Mouse (Mus musculus): Measurements from ENCODE around the gene Cdc42se2.

The Cdc42se2 gene

GRCm38 (mm10) chr11:54751502-54751901, 36.0 kb downstream of the Cdc42se2 start:
- DNase-seq, result no peak

- DNase-seq, result no peak
These were observed 38.6 kb downstream of the Cdc42se2 start for GRCm38 (mm10) chr11:54748891-54749290.

- DNase-seq, result no peak
These were observed 43.2 kb downstream of the Cdc42se2 start for GRCm38 (mm10) chr11:54744231-54744630.

- DNase-seq, result no peak
These were observed 46.1 kb downstream of the Cdc42se2 start for GRCm38 (mm10) chr11:54741330-54741729.

- DNase-seq, result no peak
These were observed 48.3 kb downstream of the Cdc42se2 start for GRCm38 (mm10) chr11:54739012-54739750.

GRCm38 (mm10) chr11:54736903-54737302, 50.6 kb downstream of the Cdc42se2 start:
- DNase-seq, result no peak

GRCm38 (mm10) chr11:54735114-54735513, 52.4 kb downstream of the Cdc42se2 start:
- DNase-seq, result no peak

- no peak for DNase-seq
These were observed 53.9 kb downstream of the Cdc42se2 start for GRCm38 (mm10) chr11:54733546-54733945.

- DNase-seq, result no peak
These were observed 56.1 kb downstream of the Cdc42se2 start for GRCm38 (mm10) chr11:54731367-54731766.

- no peak for DNase-seq
These were observed 56.5 kb downstream of the Cdc42se2 start for GRCm38 (mm10) chr11:54730931-54731330.

- DNase-seq, result no peak
These were observed 58.2 kb downstream of the Cdc42se2 start for GRCm38 (mm10) chr11:54729311-54729710.

- no peak for DNase-seq
These were observed 59.1 kb downstream of the Cdc42se2 start for GRCm38 (mm10) chr11:54728371-54728770.

- peak; percentile 55 for DNase-seq
These were observed 60.1 kb downstream of the Cdc42se2 start for GRCm38 (mm10) chr11:54727327-54727901.

- DNase-seq, result no peak
These were observed 60.9 kb downstream of the Cdc42se2 start for GRCm38 (mm10) chr11:54726571-54727062.

- DNase-seq, result peak; percentile 35
These were observed 63.0 kb downstream of the Cdc42se2 start for GRCm38 (mm10) chr11:54724353-54725034.

GRCm38 (mm10) chr11:54722057-54722456, 65.4 kb downstream of the Cdc42se2 start:
- no peak for DNase-seq

- DNase-seq, result no peak
These were observed 68.9 kb downstream of the Cdc42se2 start for GRCm38 (mm10) chr11:54718601-54719000.

GRCm38 (mm10) chr11:54717893-54718292, 69.6 kb downstream of the Cdc42se2 start:
- DNase-seq, result no peak

GRCm38 (mm10) chr11:54712849-54713248, 74.6 kb downstream of the Cdc42se2 start:
- no peak for DNase-seq

GRCm38 (mm10) chr11:54710512-54711293, 76.8 kb downstream of the Cdc42se2 start:
- DNase-seq, result no peak

- DNase-seq, result no peak
These were observed 77.8 kb downstream of the Cdc42se2 start for GRCm38 (mm10) chr11:54709645-54710044.

GRCm38 (mm10) chr11:54708153-54708552, 79.3 kb downstream of the Cdc42se2 start:
- DNase-seq, result no peak

- DNase-seq, result peak; percentile 88
These were observed 84.2 kb downstream of the Cdc42se2 start for GRCm38 (mm10) chr11:54703306-54703705.

All from lung, postnatal 14 days (tissue).